In the genomic region with DNA sequence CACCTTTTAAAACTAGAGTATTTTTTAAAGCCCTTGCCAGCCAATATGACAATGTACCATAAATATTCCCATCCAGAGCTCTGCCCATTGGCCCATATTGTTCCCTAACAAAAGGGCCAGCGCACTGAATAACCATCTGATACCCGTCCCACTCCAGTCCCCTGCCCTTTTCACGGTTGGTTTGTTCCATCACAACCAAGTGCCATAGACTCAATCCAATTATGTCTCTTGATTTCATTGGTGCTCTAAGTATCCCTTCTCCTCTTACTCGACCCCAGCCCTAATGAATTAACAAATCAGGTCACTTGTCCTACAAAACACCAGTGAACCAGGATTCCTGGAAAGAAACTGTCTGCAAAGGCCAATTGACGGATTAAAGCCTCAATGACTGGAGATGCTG, we compare ENCODE assay signal across 16 mouse cellular contexts. TPM values are rescaled to one million over a fixed set of nuclear protein-coding genes. Genes with fewer than 3 reads are reported as not detected.
DNase-seq lines count a peak whose midpoint lies in the region; ATAC-seq and TF ChIP-seq lines count a peak whose summit lies in the region.
"Had no signal": no experiment of that assay in that cellular context is flagged by ENCODE, and none has a peak within 500 bp of the region (broad histone marks: within the 10 kb centered on the region; RNA-seq: fewer than 3 reads in every experiment).

No protein-coding gene starts in this region.

- no peak for ATAC-seq in kidney, embryonic 15.5 days (replicated peaks; ENCODE audit: low FRiP score)
- ATAC-seq in midbrain, embryonic 12.5 days (ENCODE audit: low FRiP score, low read depth) = no peak
- no peak for ATAC-seq in midbrain, embryonic 14.5 days (ENCODE audit: low FRiP score, low TSS enrichment)
- ATAC-seq: forebrain, embryonic 13.5 days had no signal

- no peaks in the 10 kb centered on the region for H3K27me3 ChIP-seq in kidney, embryonic 15.5 days
- no peaks in the 10 kb centered on the region for H3K27me3 ChIP-seq in kidney, adult 2 months (replicated peaks; ENCODE audit: control insufficient read depth, insufficient read depth, low read length)
- peaks cover 10% of the 10 kb centered on the region; the same call in 1 of the 2 replicates for H3K27me3 ChIP-seq in midbrain, embryonic 12.5 days
- H3K27me3 ChIP-seq in midbrain, embryonic 14.5 days (ENCODE audit: control insufficient read depth, insufficient read depth, low read length) = no peaks in the 10 kb centered on the region
- H3K27me3 ChIP-seq: CH12.LX; embryonic facial prominence, embryonic 12.5 days; liver, embryonic 15.5 days; neural tube, embryonic 15.5 days had no signal

- H3K27ac ChIP-seq in kidney, embryonic 15.5 days = 0 out of 2 replicates have a peak overlapping the region, but pooled peaks have one; percentile 7
- H3K27ac ChIP-seq in kidney, adult 2 months (ENCODE audit: insufficient read depth, low read depth, low read length) = no peak overlapping the region
- H3K27ac ChIP-seq in midbrain, embryonic 12.5 days (replicated peaks) = no peak overlapping the region
- no peak overlapping the region for H3K27ac ChIP-seq in midbrain, embryonic 14.5 days (replicated peaks; ENCODE audit: low read depth, low read length)
- H3K27ac ChIP-seq: embryonic facial prominence, embryonic 12.5 days; forebrain, embryonic 13.5 days; macrophage; neural tube, embryonic 15.5 days had no signal

- H3K9me3 ChIP-seq in kidney, embryonic 15.5 days (replicated peaks) = no peaks in the 10 kb centered on the region
- H3K9me3 ChIP-seq in midbrain, embryonic 12.5 days = no peaks in the 10 kb centered on the region
- H3K9me3 ChIP-seq in midbrain, embryonic 14.5 days (ENCODE audit: control insufficient read depth, low read length) = no peaks in the 10 kb centered on the region
- H3K9me3 ChIP-seq: embryonic facial prominence, embryonic 12.5 days; forebrain, embryonic 13.5 days; heart, embryonic 10.5 days; liver, embryonic 15.5 days; neural tube, embryonic 15.5 days had no signal

- no peak overlapping the region for H3K9ac ChIP-seq in kidney, embryonic 15.5 days
- H3K9ac ChIP-seq in midbrain, embryonic 12.5 days (replicated peaks) = no peak overlapping the region
- H3K9ac ChIP-seq in midbrain, embryonic 14.5 days (replicated peaks; ENCODE audit: low read length) = no peak overlapping the region
- H3K9ac ChIP-seq: embryonic facial prominence, embryonic 12.5 days had no signal

- H3K4me1 ChIP-seq in kidney, embryonic 15.5 days = peaks cover 39% of the 10 kb centered on the region
- peaks cover 10% of the 10 kb centered on the region; the same call in 1 of the 2 replicates for H3K4me1 ChIP-seq in kidney, adult 2 months (ENCODE audit: control insufficient read depth, insufficient read depth, low read length)
- H3K4me1 ChIP-seq in midbrain, embryonic 12.5 days = peaks cover 26% of the 10 kb centered on the region
- H3K4me1 ChIP-seq in midbrain, embryonic 14.5 days (ENCODE audit: control insufficient read depth, insufficient read depth, low read length) = peaks cover 8% of the 10 kb centered on the region

- peak overlapping the region; percentile 99; the same call in 1 of the 2 replicates for H3K4me3 ChIP-seq in kidney, embryonic 15.5 days (replicated peaks)
- no peak overlapping the region for H3K4me3 ChIP-seq in kidney, adult 2 months (ENCODE audit: insufficient read depth, low read depth, low read length)
- H3K4me3 ChIP-seq in midbrain, embryonic 12.5 days = no peak overlapping the region
- no peak overlapping the region for H3K4me3 ChIP-seq in midbrain, embryonic 14.5 days (replicated peaks; ENCODE audit: low read depth, low read length)

- H3K36me3 ChIP-seq in kidney, embryonic 15.5 days = peaks cover 10% of the 10 kb centered on the region
- no peaks in the 10 kb centered on the region for H3K36me3 ChIP-seq in kidney, adult 2 months (ENCODE audit: control insufficient read depth, insufficient read depth, low read length)
- H3K36me3 ChIP-seq in midbrain, embryonic 12.5 days = 0 out of 2 replicates have a peak, but pooled peaks cover 4% of the 10 kb centered on the region
- H3K36me3 ChIP-seq in midbrain, embryonic 14.5 days (ENCODE audit: control insufficient read depth, insufficient read depth, low read length) = 0 out of 2 replicates have a peak, but pooled peaks cover 3% of the 10 kb centered on the region
- H3K36me3 ChIP-seq: embryonic facial prominence, embryonic 12.5 days had no signal

- WGBS in kidney, embryonic 15.5 days = 34% methylated on average over 5 of the region's 5 CpGs
- 43% methylated on average over 5 of the region's 5 CpGs for WGBS in kidney, adult 2 months
- WGBS in midbrain, embryonic 12.5 days = 11% methylated on average over 5 of the region's 5 CpGs
- 11% methylated on average over 5 of the region's 5 CpGs for WGBS in midbrain, embryonic 14.5 days

- H3K4me2 ChIP-seq in kidney, embryonic 15.5 days = 0 out of 2 replicates have a peak overlapping the region, but pooled peaks have one; percentile 83
- H3K4me2 ChIP-seq in midbrain, embryonic 12.5 days (replicated peaks) = 0 out of 2 replicates have a peak overlapping the region, but pooled peaks have one; percentile 77
- H3K4me2 ChIP-seq in midbrain, embryonic 14.5 days (ENCODE audit: low read length) = no peak overlapping the region

- no peak for DNase-seq in kidney, adult 2 months
- no peak for DNase-seq in midbrain, embryonic 14.5 days
- peak; percentile 57 for DNase-seq in embryo, embryonic 10.5 days (ENCODE audit: low spot score)
- DNase-seq in retina, embryonic 14.5 days (ENCODE audit: low spot score) = peak; percentile 90
- no peak for DNase-seq in layer of hippocampus, postnatal 36 days
- DNase-seq in lung, postnatal 4 days = no peak

- no peak for TF ChIP-seq CTCF in kidney, adult 2 months (conservative IDR thresholded peaks at IDR 0.05; ENCODE audit: insufficient read depth, insufficient read length, low read depth, low read length)

- no peak for TF ChIP-seq POLR2A in kidney, adult 2 months (IDR thresholded peaks at IDR 0.05; ENCODE audit: low read depth, low read length)

RNA-seq across cellular contexts. Expression of a gene that starts 1.4 kb away (rescaled TPM):
- polyA plus RNA-seq in kidney, embryonic 15.5 days (2015; fragmentation: Nextera tagmentation; extraction: Ambion mirVana) = 56.0 and 56.1 TPM in 2 replicates
- polyA plus RNA-seq in kidney, adult 2 months (2012; rRNA removed) = 30.5 and 38.4 TPM in 2 replicates
- polyA plus RNA-seq in midbrain, embryonic 12.5 days (2016; fragmentation: Nextera tagmentation; extraction: Ambion mirVana) = 45.4 and 49.3 TPM in 2 replicates
- 45.4 and 46.6 TPM in 2 replicates for polyA plus RNA-seq in midbrain, embryonic 14.5 days (2014; fragmentation: Nextera tagmentation; extraction: Ambion mirVana)
- 10 to 100 TPM; 21.6 to 22.8 TPM for total RNA-seq in layer of hippocampus, postnatal 36 days (2021)

RNA-seq across cellular contexts. Expression of a gene that starts 20.7 kb away (rescaled TPM):
- polyA plus RNA-seq in kidney, embryonic 15.5 days (2015; fragmentation: Nextera tagmentation; extraction: Ambion mirVana) = 1.8 and 2.1 TPM in 2 replicates
- 17.0 and 18.7 TPM in 2 replicates for polyA plus RNA-seq in kidney, adult 2 months (2012; rRNA removed)
- polyA plus RNA-seq in midbrain, embryonic 12.5 days (2016; fragmentation: Nextera tagmentation; extraction: Ambion mirVana) = 2.5 and 2.7 TPM in 2 replicates
- 7.0 and 7.1 TPM in 2 replicates for polyA plus RNA-seq in midbrain, embryonic 14.5 days (2014; fragmentation: Nextera tagmentation; extraction: Ambion mirVana)
- 10 to 100 TPM; 34.0 to 36.4 TPM for total RNA-seq in layer of hippocampus, postnatal 36 days (2021)

RNA-seq across cellular contexts. Expression of a gene that starts 21.0 kb away (rescaled TPM):
- polyA plus RNA-seq in kidney, embryonic 15.5 days (2015; fragmentation: Nextera tagmentation; extraction: Ambion mirVana) = 0.66 and 0.90 TPM in 2 replicates
- 0.26 and 0.28 TPM in 2 replicates for polyA plus RNA-seq in kidney, adult 2 months (2012; rRNA removed)
- 4.2 and 5.3 TPM in 2 replicates for polyA plus RNA-seq in midbrain, embryonic 12.5 days (2016; fragmentation: Nextera tagmentation; extraction: Ambion mirVana)
- polyA plus RNA-seq in midbrain, embryonic 14.5 days (2014; fragmentation: Nextera tagmentation; extraction: Ambion mirVana) = 3.0 and 3.1 TPM in 2 replicates
- 1 to 10 TPM in 1 of 2 experiments, under 1 TPM in 1; 0.99 to 1.0 TPM for total RNA-seq in layer of hippocampus, postnatal 36 days (2021)
- polyA plus RNA-seq: small intestine, adult 2 months had no signal

Comparison
In these comparisons a context has a peak if more than half of its experiments do, and no peak if none do; other contexts are left out.
1. DNase-seq: peak in embryo, embryonic 10.5 days (single experiment) and retina, embryonic 14.5 days (single experiment); none in kidney, adult 2 months (single experiment), midbrain, embryonic 14.5 days (single experiment), layer of hippocampus, postnatal 36 days (0 of 2) and lung, postnatal 4 days (0 of 2).